Mouse (Mus musculus) ES-Bruce4 (cell line): ENCODE measurements around the gene Slc16a14.

Experiments used
- CTCF ChIP-seq: IDR thresholded peaks from one replicate; pipeline ENCODE4 v1.8.1; 2011; ENCODE audit warnings: low read depth, low read length
- EP300 ChIP-seq: IDR thresholded peaks from 2 replicates; pipeline ENCODE4 v1.6.1; 2011; ENCODE audit warnings: low read depth, low read length; ENCODE audit not compliant: insufficient read depth

DNA sequence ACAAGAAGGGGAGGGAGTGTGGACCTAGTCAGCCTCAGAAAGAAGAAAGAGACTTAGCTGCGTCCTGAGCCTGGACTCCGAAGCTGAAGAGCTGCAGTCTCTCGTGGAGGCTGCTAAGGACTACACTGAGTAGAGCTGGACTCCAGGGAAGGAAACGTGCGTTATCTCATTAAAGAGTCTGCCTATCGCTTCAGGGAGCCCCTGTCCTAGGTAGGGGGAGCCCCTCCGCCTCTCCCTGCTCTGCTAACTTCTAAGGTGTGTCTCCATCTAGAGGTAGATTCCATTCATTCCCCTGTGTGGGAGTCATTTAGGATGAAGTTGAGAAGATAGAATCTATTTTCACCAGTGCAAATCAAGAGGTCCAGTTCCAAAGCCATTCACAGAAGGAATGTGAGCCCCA lies 65.4 kb downstream of the Slc16a14 start:
- peak; percentile 50 for TF ChIP-seq CTCF
- peak; percentile 67 for TF ChIP-seq EP300
